Mouse (Mus musculus) cortical plate, adult 2 months (tissue): ENCODE data around the gene Cacna2d3.

Experiments
- CTCF ChIP-seq: fragments of 200-500 bp; IDR thresholded peaks from 2 replicates; pipeline ENCODE4 v1.5.1; 2011; ENCODE audit warnings: mild to moderate bottlenecking, control low read depth, low read length; ENCODE audit not compliant: insufficient read depth; ENCODE audit errors: extremely low read depth
- POLR2A ChIP-seq: fragments of 200-500 bp; IDR thresholded peaks from 2 replicates; pipeline ENCODE4 v1.6.1; 2011; ENCODE audit warnings: mild to moderate bottlenecking, low read length, control low read depth; ENCODE audit not compliant: insufficient read depth; ENCODE audit errors: extremely low read depth

- TF ChIP-seq CTCF (no peak), POLR2A (no peak)
Measured at GRCm38 (mm10) chr14:29163998-29164652, 557.5 kb downstream of the Cacna2d3 start.
